29 mouse cellular contexts compared by ENCODE assay signal in genomic region chr9:49691344-49691743, GRCm38 (mm10).
DNase-seq lines count a peak whose midpoint lies in the region; ATAC-seq and TF ChIP-seq lines count a peak whose summit lies in the region.
"Had no signal": no experiment of that assay in that cellular context is flagged by ENCODE, and none has a peak within 500 bp of the region (broad histone marks: within the 10 kb centered on the region; RNA-seq: fewer than 3 reads in every experiment).

No protein-coding gene starts in this region.

- no peak for TF ChIP-seq CTCF in hindbrain, postnatal 0 days (IDR thresholded peaks at IDR 0.05; ENCODE audit: low read depth)
- TF ChIP-seq CTCF in brain, embryonic 14.5 days (IDR thresholded peaks at IDR 0.05; ENCODE audit: borderline replicate concordance, extremely low read depth, insufficient read depth, insufficient read length), result no peak

- H3K9me3 ChIP-seq in forebrain, embryonic 16.5 days (ENCODE audit: control insufficient read depth, low read length), result no peaks in the 10 kb centered on the region
- no peaks in the 10 kb centered on the region for H3K9me3 ChIP-seq in forebrain, embryonic 13.5 days (replicated peaks)
- no peaks in the 10 kb centered on the region for H3K9me3 ChIP-seq in hindbrain, postnatal 0 days (ENCODE audit: low read length)
- H3K9me3 ChIP-seq in hindbrain, embryonic 11.5 days (ENCODE audit: control insufficient read depth, low read length), result no peaks in the 10 kb centered on the region
- H3K9me3 ChIP-seq: embryonic facial prominence, embryonic 10.5 days; embryonic facial prominence, embryonic 13.5 days; heart, embryonic 12.5 days; heart, embryonic 15.5 days; hindbrain, embryonic 15.5 days; intestine, embryonic 15.5 days had no signal

- WGBS in forebrain, embryonic 16.5 days, result 12% methylated on average over 2 of the region's 2 CpGs
- WGBS in forebrain, embryonic 13.5 days, result 13% methylated on average over 2 of the region's 2 CpGs
- 20% methylated on average over 2 of the region's 2 CpGs for WGBS in hindbrain, postnatal 0 days
- WGBS in hindbrain, embryonic 11.5 days, result 67% methylated on average over 2 of the region's 2 CpGs

- ATAC-seq in forebrain, embryonic 16.5 days, result peak; percentile 52; the same call in 1 of the 2 replicates
- ATAC-seq in forebrain, embryonic 13.5 days, result no peak
- ATAC-seq in hindbrain, postnatal 0 days, result no peak
- ATAC-seq in hindbrain, embryonic 11.5 days (ENCODE audit: low FRiP score), result no peak
- ATAC-seq: CD4-positive, CD25-positive, alpha-beta regulatory T cell, adult 4 months; intestine, embryonic 15.5 days; Patski had no signal

- TF ChIP-seq POLR2A in brain, embryonic 14.5 days (IDR thresholded peaks at IDR 0.05; ENCODE audit: borderline replicate concordance, extremely low read depth, insufficient read depth, insufficient read length, poor library complexity, severe bottlenecking), result no peak

- peaks cover 17% of the 10 kb centered on the region for H3K4me1 ChIP-seq in forebrain, embryonic 16.5 days (replicated peaks; ENCODE audit: control insufficient read depth, insufficient read depth, low read length)
- peaks cover 35% of the 10 kb centered on the region for H3K4me1 ChIP-seq in forebrain, embryonic 13.5 days
- H3K4me1 ChIP-seq in hindbrain, postnatal 0 days (ENCODE audit: insufficient read depth, low read length), result no peaks in the 10 kb centered on the region
- no peaks in the 10 kb centered on the region for H3K4me1 ChIP-seq in hindbrain, embryonic 11.5 days (replicated peaks; ENCODE audit: control insufficient read depth, insufficient read depth, low read length)
- H3K4me1 ChIP-seq: embryonic facial prominence, embryonic 10.5 days; heart, embryonic 15.5 days had no signal

- H3K27ac ChIP-seq in forebrain, embryonic 16.5 days (ENCODE audit: low read length), result no peak overlapping the region
- no peak overlapping the region for H3K27ac ChIP-seq in forebrain, embryonic 13.5 days
- H3K27ac ChIP-seq in hindbrain, postnatal 0 days, result no peak overlapping the region
- no peak overlapping the region for H3K27ac ChIP-seq in hindbrain, embryonic 11.5 days (ENCODE audit: low read depth, low read length)
- H3K27ac ChIP-seq: embryonic facial prominence, embryonic 10.5 days; embryonic facial prominence, embryonic 13.5 days; heart, embryonic 15.5 days; hindbrain, embryonic 15.5 days; intestine, embryonic 15.5 days had no signal

- DNase-seq in hindbrain, postnatal 0 days (ENCODE audit: low spot score), result peak; percentile 44
- no peak for DNase-seq in hindbrain, embryonic 11.5 days (ENCODE audit: low spot score)
- DNase-seq in retina, postnatal 1 day, result peak; percentile 73
- DNase-seq in retina, embryonic 14.5 days (ENCODE audit: low spot score), result no peak
- peak; percentile 79 for DNase-seq in brain, embryonic 14.5 days (ENCODE audit: low read depth)
- DNase-seq in cerebellum, adult 8-10 months, result no peak
- DNase-seq: adrenal gland, postnatal 10 days; adrenal gland, postnatal 36 days; cerebellum, adult 11 months; cerebellum, adult 2 months; cerebellum, postnatal 10 days; cerebellum, postnatal 36 days; embryo, embryonic 11 days; gastrocnemius, postnatal 25 days; heart, adult 18-20 months; heart, postnatal 10 days; heart, postnatal 36 days; kidney, adult 11 months had no signal

- no peaks in the 10 kb centered on the region for H3K27me3 ChIP-seq in forebrain, embryonic 16.5 days (replicated peaks; ENCODE audit: control insufficient read depth, insufficient read depth, low read length)
- no peaks in the 10 kb centered on the region for H3K27me3 ChIP-seq in forebrain, embryonic 13.5 days
- H3K27me3 ChIP-seq in hindbrain, postnatal 0 days (ENCODE audit: insufficient read depth, low read length), result no peaks in the 10 kb centered on the region
- H3K27me3 ChIP-seq in hindbrain, embryonic 11.5 days (ENCODE audit: control insufficient read depth, insufficient read depth, low read length), result no peaks in the 10 kb centered on the region
- H3K27me3 ChIP-seq: embryonic facial prominence, embryonic 13.5 days; heart, embryonic 12.5 days; heart, embryonic 15.5 days; hindbrain, embryonic 15.5 days; intestine, embryonic 15.5 days; Patski had no signal

- H3K4me3 ChIP-seq in forebrain, embryonic 16.5 days (replicated peaks; ENCODE audit: low read length), result no peak overlapping the region
- no peak overlapping the region for H3K4me3 ChIP-seq in forebrain, embryonic 13.5 days
- no peak overlapping the region for H3K4me3 ChIP-seq in hindbrain, postnatal 0 days (ENCODE audit: low read length)
- no peak overlapping the region for H3K4me3 ChIP-seq in hindbrain, embryonic 11.5 days (ENCODE audit: low read depth, low read length)
- H3K4me3 ChIP-seq: embryonic facial prominence, embryonic 10.5 days; embryonic facial prominence, embryonic 13.5 days; erythroblast, embryonic 14.5 days; heart, embryonic 12.5 days; heart, embryonic 15.5 days; hindbrain, embryonic 15.5 days; intestine, embryonic 15.5 days had no signal

- no peaks in the 10 kb centered on the region for H3K36me3 ChIP-seq in forebrain, embryonic 16.5 days (ENCODE audit: control insufficient read depth, insufficient read depth)
- no peaks in the 10 kb centered on the region for H3K36me3 ChIP-seq in forebrain, embryonic 13.5 days (ENCODE audit: poor library complexity, severe bottlenecking)
- no peaks in the 10 kb centered on the region for H3K36me3 ChIP-seq in hindbrain, postnatal 0 days (ENCODE audit: insufficient read depth, low read length)
- no peaks in the 10 kb centered on the region for H3K36me3 ChIP-seq in hindbrain, embryonic 11.5 days (ENCODE audit: control insufficient read depth, insufficient read depth, low read length)
- H3K36me3 ChIP-seq: embryonic facial prominence, embryonic 10.5 days; embryonic facial prominence, embryonic 13.5 days; heart, embryonic 12.5 days; heart, embryonic 15.5 days; hindbrain, embryonic 15.5 days; intestine, embryonic 15.5 days had no signal

- H3K4me2 ChIP-seq in forebrain, embryonic 16.5 days (ENCODE audit: low read length), result no peak overlapping the region
- no peak overlapping the region for H3K4me2 ChIP-seq in forebrain, embryonic 13.5 days
- H3K4me2 ChIP-seq in hindbrain, postnatal 0 days (ENCODE audit: low read depth, low read length), result no peak overlapping the region
- H3K4me2 ChIP-seq in hindbrain, embryonic 11.5 days (replicated peaks; ENCODE audit: low read depth, low read length), result no peak overlapping the region
- H3K4me2 ChIP-seq: embryonic facial prominence, embryonic 13.5 days; heart, embryonic 12.5 days; heart, embryonic 15.5 days; hindbrain, embryonic 15.5 days; intestine, embryonic 15.5 days had no signal

- H3K9ac ChIP-seq in forebrain, embryonic 16.5 days (replicated peaks; ENCODE audit: low read depth, low read length), result no peak overlapping the region
- no peak overlapping the region for H3K9ac ChIP-seq in forebrain, embryonic 13.5 days
- H3K9ac ChIP-seq in hindbrain, postnatal 0 days (replicated peaks; ENCODE audit: low read length), result no peak overlapping the region
- no peak overlapping the region for H3K9ac ChIP-seq in hindbrain, embryonic 11.5 days (ENCODE audit: low read depth, low read length)
- H3K9ac ChIP-seq: embryonic facial prominence, embryonic 13.5 days; heart, embryonic 12.5 days; heart, embryonic 15.5 days; hindbrain, embryonic 15.5 days; intestine, embryonic 15.5 days had no signal

Comparison
In these comparisons a context has a peak if more than half of its experiments do, and no peak if none do; other contexts are left out.
1. DNase-seq: peak in hindbrain, postnatal 0 days (single experiment), retina, postnatal 1 day (single experiment) and brain, embryonic 14.5 days (single experiment); none in hindbrain, embryonic 11.5 days (single experiment), retina, embryonic 14.5 days (single experiment) and cerebellum, adult 8-10 months (single experiment).